Mouse (Mus musculus): ENCODE data around the gene Mpzl3. TPM values are rescaled to one million over a fixed set of nuclear protein-coding genes. Genes with fewer than 3 reads are reported as not detected.

Gene Mpzl3
- polyA plus RNA-seq, 1 experiment from 2014 or later, result 30.8 TPM

- no peaks in the 10 kb centered on the region for H3K9me3 ChIP-seq (ENCODE audit: control insufficient read depth, low read length)
- no peaks in the 10 kb centered on the region for H3K27me3 ChIP-seq (ENCODE audit: control insufficient read depth, insufficient read depth, low read length)
- ATAC-seq (ENCODE audit: low FRiP score, low TSS enrichment), result no peak
- 68% methylated on average over 6 of the region's 6 CpGs for WGBS
- no peaks in the 10 kb centered on the region; the same call in 1 of the 2 replicates for H3K36me3 ChIP-seq (ENCODE audit: control insufficient read depth, insufficient read depth, low read length)
- H3K27ac ChIP-seq (replicated peaks), result no peak overlapping the region
- H3K9ac ChIP-seq (ENCODE audit: low read length), result no peak overlapping the region
- TF ChIP-seq CTCF (IDR thresholded peaks at IDR 0.05; ENCODE audit: low read depth), result no peak
- no peak for TF ChIP-seq EP300 (optimal IDR thresholded peaks at IDR 0.05)
- DNase-seq (ENCODE audit: low spot score), result no peak
- no peaks in the 10 kb centered on the region for H3K4me1 ChIP-seq (replicated peaks; ENCODE audit: control insufficient read depth, insufficient read depth)
- no peak overlapping the region for H3K4me2 ChIP-seq (replicated peaks; ENCODE audit: low read depth)
- H3K4me3 ChIP-seq (ENCODE audit: low read depth, low read length), result no peak overlapping the region
These were observed 9.4 kb downstream of the Mpzl3 start for GRCm38 (mm10) chr9:45064421-45064820.

- TF ChIP-seq EP300 (optimal IDR thresholded peaks at IDR 0.05) (no peak), CTCF (IDR thresholded peaks at IDR 0.05; ENCODE audit: low read depth) (no peak)
- no peaks in the 10 kb centered on the region for H3K27me3 ChIP-seq (ENCODE audit: control insufficient read depth, insufficient read depth, low read length)
- no peaks in the 10 kb centered on the region for H3K9me3 ChIP-seq (ENCODE audit: control insufficient read depth, low read length)
- ATAC-seq (ENCODE audit: low FRiP score, low TSS enrichment), result no peak
- H3K9ac ChIP-seq (ENCODE audit: low read length), result no peak overlapping the region
- H3K36me3 ChIP-seq (ENCODE audit: control insufficient read depth, insufficient read depth, low read length), result no peaks in the 10 kb centered on the region; the same call in 1 of the 2 replicates
- 86% methylated on average over 4 of the region's 4 CpGs for WGBS
- no peaks in the 10 kb centered on the region for H3K4me1 ChIP-seq (replicated peaks; ENCODE audit: control insufficient read depth, insufficient read depth)
- DNase-seq (ENCODE audit: low spot score), result no peak
- H3K4me2 ChIP-seq (replicated peaks; ENCODE audit: low read depth), result no peak overlapping the region
- H3K4me3 ChIP-seq (ENCODE audit: low read depth, low read length), result no peak overlapping the region
- no peak overlapping the region for H3K27ac ChIP-seq (replicated peaks)
These were observed 11.7 kb downstream of the Mpzl3 start for GRCm38 (mm10) chr9:45066735-45067134.

- no peak for ATAC-seq (ENCODE audit: low FRiP score, low TSS enrichment)
These were observed 16.8 kb downstream of the Mpzl3 start for GRCm38 (mm10) chr9:45071800-45072199.

GRCm38 (mm10) chr9:45077859-45078258 is 22.9 kb downstream of the Mpzl3 start:
- 58% methylated on average over 3 of the region's 3 CpGs for WGBS
- Histone ChIP-seq H3K9me3 (ENCODE audit: control insufficient read depth, low read length) (no peaks in the 10 kb centered on the region), H3K36me3 (ENCODE audit: control insufficient read depth, insufficient read depth, low read length) (no peaks in the 10 kb centered on the region), H3K27ac (replicated peaks) (no peak overlapping the region), H3K4me1 (replicated peaks; ENCODE audit: control insufficient read depth, insufficient read depth) (no peaks in the 10 kb centered on the region), H3K4me2 (replicated peaks; ENCODE audit: low read depth) (no peak overlapping the region), H3K27me3 (ENCODE audit: control insufficient read depth, insufficient read depth, low read length) (no peaks in the 10 kb centered on the region), H3K9ac (ENCODE audit: low read length) (no peak overlapping the region), H3K4me3 (ENCODE audit: low read depth, low read length) (no peak overlapping the region)
- ATAC-seq (ENCODE audit: low FRiP score, low TSS enrichment), result no peak
- DNase-seq (ENCODE audit: low spot score), result no peak
- TF ChIP-seq CTCF (IDR thresholded peaks at IDR 0.05; ENCODE audit: low read depth) (no peak), EP300 (optimal IDR thresholded peaks at IDR 0.05) (no peak)

More at GRCm38 (mm10) chr9:45071800-45072199, 16.8 kb downstream of the Mpzl3 start:
- no peak overlapping the region for H3K9ac ChIP-seq (ENCODE audit: low read length)
- no peaks in the 10 kb centered on the region for H3K9me3 ChIP-seq (ENCODE audit: control insufficient read depth, low read length)
- TF ChIP-seq EP300 (optimal IDR thresholded peaks at IDR 0.05) (no peak), CTCF (IDR thresholded peaks at IDR 0.05; ENCODE audit: low read depth) (no peak)
- DNase-seq (ENCODE audit: low spot score), result no peak
- no peaks in the 10 kb centered on the region; the same call in 1 of the 2 replicates for H3K36me3 ChIP-seq (ENCODE audit: control insufficient read depth, insufficient read depth, low read length)
- no peaks in the 10 kb centered on the region for H3K27me3 ChIP-seq (ENCODE audit: control insufficient read depth, insufficient read depth, low read length)
- no peak overlapping the region for H3K27ac ChIP-seq (replicated peaks)
- no peak overlapping the region for H3K4me2 ChIP-seq (replicated peaks; ENCODE audit: low read depth)
- no peaks in the 10 kb centered on the region for H3K4me1 ChIP-seq (replicated peaks; ENCODE audit: control insufficient read depth, insufficient read depth)
- no peak overlapping the region for H3K4me3 ChIP-seq (ENCODE audit: low read depth, low read length)
- 45% methylated on average over 3 of the region's 3 CpGs for WGBS

GRCm38 (mm10) chr9:45079011-45079410 is 24.0 kb downstream of the Mpzl3 start, which contains the start of gene Jaml:
TSS of gene Jaml (plus strand) at chr9:45079183.
- H3K27ac ChIP-seq (replicated peaks), result no peak within 1 kb of the TSS
- H3K9ac ChIP-seq (ENCODE audit: low read length), result no peak within 1 kb of the TSS
- H3K4me2 ChIP-seq (replicated peaks; ENCODE audit: low read depth), result no peak within 1 kb of the TSS
- TF ChIP-seq EP300 (optimal IDR thresholded peaks at IDR 0.05) (no peak), CTCF (IDR thresholded peaks at IDR 0.05; ENCODE audit: low read depth) (no peak)
- no peak for ATAC-seq (ENCODE audit: low FRiP score, low TSS enrichment)
- H3K9me3 ChIP-seq (ENCODE audit: control insufficient read depth, low read length), result no peaks in the 10 kb centered on the region
- no peaks in the 10 kb centered on the region for H3K36me3 ChIP-seq (ENCODE audit: control insufficient read depth, insufficient read depth, low read length)
- no peak for DNase-seq (ENCODE audit: low spot score)
- no peak within 1 kb of the TSS for H3K4me3 ChIP-seq (ENCODE audit: low read depth, low read length)
- WGBS, result 88% methylated on average over 5 of the region's 5 CpGs
- no peaks in the 10 kb centered on the region for H3K4me1 ChIP-seq (replicated peaks; ENCODE audit: control insufficient read depth, insufficient read depth)
- H3K27me3 ChIP-seq (ENCODE audit: control insufficient read depth, insufficient read depth, low read length), result no peaks in the 10 kb centered on the region

- Histone ChIP-seq H3K9ac (ENCODE audit: low read length) (no peak overlapping the region), H3K4me2 (replicated peaks; ENCODE audit: low read depth) (no peak overlapping the region), H3K9me3 (ENCODE audit: control insufficient read depth, low read length) (no peaks in the 10 kb centered on the region), H3K27me3 (ENCODE audit: control insufficient read depth, insufficient read depth, low read length) (no peaks in the 10 kb centered on the region), H3K27ac (replicated peaks) (no peak overlapping the region), H3K36me3 (ENCODE audit: control insufficient read depth, insufficient read depth, low read length) (no peaks in the 10 kb centered on the region), H3K4me3 (ENCODE audit: low read depth, low read length) (no peak overlapping the region), H3K4me1 (replicated peaks; ENCODE audit: control insufficient read depth, insufficient read depth) (no peaks in the 10 kb centered on the region)
- DNase-seq (ENCODE audit: low spot score), result no peak
- WGBS, result 88% methylated on average over 3 of the region's 3 CpGs
- TF ChIP-seq CTCF (IDR thresholded peaks at IDR 0.05; ENCODE audit: low read depth) (no peak), EP300 (optimal IDR thresholded peaks at IDR 0.05) (no peak)
- no peak for ATAC-seq (ENCODE audit: low FRiP score, low TSS enrichment)
These were observed 28.1 kb downstream of the Mpzl3 start for GRCm38 (mm10) chr9:45083132-45083531.
